Mouse (Mus musculus) cortical plate, adult 2 months (tissue): Measurements from ENCODE around the gene Kcnj11.

ENCODE experiments used
- CTCF ChIP-seq: fragments of 200-500 bp; IDR thresholded peaks from 2 replicates; pipeline ENCODE4 v1.5.1; 2011; ENCODE audit warnings: mild to moderate bottlenecking, control low read depth, low read length; ENCODE audit not compliant: insufficient read depth; ENCODE audit errors: extremely low read depth
- POLR2A ChIP-seq: fragments of 200-500 bp; IDR thresholded peaks from 2 replicates; pipeline ENCODE4 v1.6.1; 2011; ENCODE audit warnings: mild to moderate bottlenecking, low read length, control low read depth; ENCODE audit not compliant: insufficient read depth; ENCODE audit errors: extremely low read depth

DNA sequence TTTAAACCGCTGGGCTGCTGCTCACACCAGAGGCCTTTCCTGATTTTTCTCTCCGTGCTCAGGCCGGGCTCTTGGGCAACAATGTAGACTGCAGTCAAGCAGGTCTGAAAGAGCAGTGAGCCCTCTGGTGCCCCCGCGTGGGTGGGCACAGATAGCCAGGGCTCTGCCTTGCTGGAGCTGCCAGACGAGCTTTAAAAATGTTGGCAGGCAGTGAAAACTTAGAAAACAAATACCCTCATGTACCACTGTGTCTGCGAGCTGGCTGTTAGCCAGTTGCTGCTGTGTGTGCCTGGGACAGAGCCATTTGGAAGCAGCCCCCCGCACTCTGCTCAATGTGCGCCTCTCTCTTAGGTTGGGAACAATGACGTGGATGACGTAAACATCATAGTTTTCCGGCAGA lies 22.9 kb downstream of the Kcnj11 start:
- no peak for TF ChIP-seq POLR2A
- TF ChIP-seq CTCF: no peak
